Comparison of ENCODE assay signal across 9 mouse cellular contexts in the genomic region with DNA sequence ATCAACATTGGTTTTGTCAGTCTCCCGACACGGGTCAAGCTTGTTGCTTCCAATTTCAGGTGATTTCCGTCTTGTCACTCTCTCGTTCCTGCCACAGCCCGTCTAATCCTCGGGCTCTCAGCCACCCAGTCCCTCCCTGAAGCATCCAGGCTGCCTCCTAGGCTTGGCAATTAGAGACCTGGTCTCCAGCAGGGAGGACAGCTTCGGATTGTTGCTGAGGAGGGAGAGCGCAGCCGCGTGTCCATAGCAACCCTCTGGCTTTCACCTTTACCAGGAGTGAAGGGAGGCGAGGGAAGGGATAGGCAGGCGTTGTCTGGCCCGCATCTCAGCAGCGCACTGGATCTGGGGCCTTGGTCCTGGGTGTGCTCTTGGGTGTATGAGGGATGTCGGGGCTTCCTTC. TPM values are rescaled to one million over a fixed set of nuclear protein-coding genes. Genes with fewer than 3 reads are reported as not detected.
DNase-seq lines count a peak whose midpoint lies in the region; ATAC-seq and TF ChIP-seq lines count a peak whose summit lies in the region.
"Had no signal": no experiment of that assay in that cellular context is flagged by ENCODE, and none has a peak within 500 bp of the region (broad histone marks: within the 10 kb centered on the region; RNA-seq: fewer than 3 reads in every experiment).

No protein-coding gene starts in this region.

- DNase-seq in kidney, postnatal 36 days: no peak
- no peak for DNase-seq in thymus, adult 2 months
- no peak for DNase-seq in frontal cortex, adult 2 months (ENCODE audit: extremely low spot score in 1 of 2, low spot score in 1 of 2)

- H3K9me3 ChIP-seq in kidney, embryonic 16.5 days (ENCODE audit: low read length): peaks cover 2% of the 10 kb centered on the region; the same call in 1 of the 2 replicates
- peaks cover 2% of the 10 kb centered on the region for H3K9me3 ChIP-seq in forebrain, embryonic 12.5 days
- H3K9me3 ChIP-seq in intestine, embryonic 16.5 days (ENCODE audit: control insufficient read depth, low read length): 0 out of 2 replicates have a peak, but pooled peaks cover 2% of the 10 kb centered on the region
- 0 out of 2 replicates have a peak, but pooled peaks cover 1% of the 10 kb centered on the region for H3K9me3 ChIP-seq in neural tube, embryonic 15.5 days (replicated peaks)

- no peaks in the 10 kb centered on the region for H3K36me3 ChIP-seq in kidney, embryonic 16.5 days (ENCODE audit: insufficient read depth, low read length)
- H3K36me3 ChIP-seq in forebrain, embryonic 12.5 days (replicated peaks): no peaks in the 10 kb centered on the region
- H3K36me3 ChIP-seq in intestine, embryonic 16.5 days (ENCODE audit: control insufficient read depth, insufficient read depth, low read length): no peaks in the 10 kb centered on the region
- no peaks in the 10 kb centered on the region for H3K36me3 ChIP-seq in neural tube, embryonic 15.5 days
- no peaks in the 10 kb centered on the region for H3K36me3 ChIP-seq in thymus, adult 2 months (ENCODE audit: control insufficient read depth, insufficient read depth, low read length)

- peaks cover 3% of the 10 kb centered on the region; the same call in 1 of the 2 replicates for H3K27me3 ChIP-seq in kidney, embryonic 16.5 days (ENCODE audit: insufficient read depth, low read length)
- H3K27me3 ChIP-seq in forebrain, embryonic 12.5 days: peaks cover 15% of the 10 kb centered on the region
- peaks cover 13% of the 10 kb centered on the region; the same call in 1 of the 2 replicates for H3K27me3 ChIP-seq in intestine, embryonic 16.5 days (replicated peaks; ENCODE audit: control insufficient read depth, insufficient read depth, low read length)
- peaks cover 2% of the 10 kb centered on the region; the same call in 1 of the 2 replicates for H3K27me3 ChIP-seq in neural tube, embryonic 15.5 days (replicated peaks)
- no peaks in the 10 kb centered on the region; the same call in 1 of the 2 replicates for H3K27me3 ChIP-seq in thymus, adult 2 months (ENCODE audit: control insufficient read depth, insufficient read depth, low read length)

- no peak for TF ChIP-seq POLR2A in thymus, adult 2 months (IDR thresholded peaks at IDR 0.05; ENCODE audit: control insufficient read depth, extremely low read depth, insufficient read depth, low read length, poor library complexity)

- no peak for TF ChIP-seq CTCF in thymus, adult 2 months (IDR thresholded peaks at IDR 0.05; ENCODE audit: borderline replicate concordance, control insufficient read depth, extremely low read depth, insufficient read depth, low read length, poor library complexity)

- WGBS in kidney, embryonic 16.5 days: 19% methylated on average over 15 of the region's 15 CpGs
- WGBS in forebrain, embryonic 12.5 days: 7% methylated on average over 15 of the region's 15 CpGs
- 31% methylated on average over 15 of the region's 15 CpGs for WGBS in intestine, embryonic 16.5 days
- 23% methylated on average over 15 of the region's 15 CpGs for WGBS in neural tube, embryonic 15.5 days
- WGBS in thymus, adult 2 months: 55% methylated on average over 15 of the region's 15 CpGs

- 0 out of 2 replicates have a peak overlapping the region, but pooled peaks have one; percentile 5 for H3K9ac ChIP-seq in kidney, embryonic 16.5 days (replicated peaks; ENCODE audit: low read length)
- peak overlapping the region; percentile 18; the same call in 1 of the 2 replicates for H3K9ac ChIP-seq in forebrain, embryonic 12.5 days
- H3K9ac ChIP-seq in intestine, embryonic 16.5 days (ENCODE audit: low read depth, low read length): 0 out of 2 replicates have a peak overlapping the region, but pooled peaks have one; percentile 39
- H3K9ac ChIP-seq in neural tube, embryonic 15.5 days (replicated peaks): no peak overlapping the region; the same call in 1 of the 2 replicates
- H3K9ac ChIP-seq: liver, embryonic 14.5 days had no signal

- H3K4me3 ChIP-seq in kidney, embryonic 16.5 days (ENCODE audit: low read length): no peak overlapping the region
- H3K4me3 ChIP-seq in forebrain, embryonic 12.5 days (replicated peaks): peak overlapping the region; percentile 16; the same call in 1 of the 2 replicates
- H3K4me3 ChIP-seq in intestine, embryonic 16.5 days (ENCODE audit: low read length): no peak overlapping the region
- no peak overlapping the region for H3K4me3 ChIP-seq in neural tube, embryonic 15.5 days (replicated peaks)
- no peak overlapping the region for H3K4me3 ChIP-seq in thymus, adult 2 months (ENCODE audit: control insufficient read depth, insufficient read depth, low read length)

- H3K4me2 ChIP-seq in kidney, embryonic 16.5 days (replicated peaks; ENCODE audit: low read depth, low read length): peak overlapping the region; percentile 29
- H3K4me2 ChIP-seq in forebrain, embryonic 12.5 days: peak overlapping the region; percentile 49
- 0 out of 2 replicates have a peak overlapping the region, but pooled peaks have one; percentile 6 for H3K4me2 ChIP-seq in intestine, embryonic 16.5 days (ENCODE audit: low read depth, low read length)
- peak overlapping the region; percentile 42 for H3K4me2 ChIP-seq in neural tube, embryonic 15.5 days

- H3K27ac ChIP-seq in kidney, embryonic 16.5 days (ENCODE audit: low read length): no peak overlapping the region
- H3K27ac ChIP-seq in forebrain, embryonic 12.5 days: peak overlapping the region; percentile 47
- no peak overlapping the region for H3K27ac ChIP-seq in intestine, embryonic 16.5 days (ENCODE audit: low read length)
- no peak overlapping the region for H3K27ac ChIP-seq in neural tube, embryonic 15.5 days (replicated peaks)
- no peak overlapping the region for H3K27ac ChIP-seq in thymus, adult 2 months (ENCODE audit: control insufficient read depth, insufficient read depth, low read length)
- H3K27ac ChIP-seq: liver, embryonic 14.5 days had no signal

- H3K4me1 ChIP-seq in kidney, embryonic 16.5 days (ENCODE audit: insufficient read depth, low read length): peaks cover 5% of the 10 kb centered on the region; the same call in 1 of the 2 replicates
- peaks cover 14% of the 10 kb centered on the region for H3K4me1 ChIP-seq in forebrain, embryonic 12.5 days
- no peaks in the 10 kb centered on the region for H3K4me1 ChIP-seq in intestine, embryonic 16.5 days (ENCODE audit: control insufficient read depth, insufficient read depth, low read length)
- peaks cover 9% of the 10 kb centered on the region for H3K4me1 ChIP-seq in neural tube, embryonic 15.5 days
- no peaks in the 10 kb centered on the region for H3K4me1 ChIP-seq in thymus, adult 2 months (replicated peaks; ENCODE audit: control insufficient read depth, insufficient read depth, low read length)

- 0 out of 2 replicates have a peak, but pooled peaks have one; percentile 28 for ATAC-seq in kidney, embryonic 16.5 days (ENCODE audit: low FRiP score, low TSS enrichment)
- ATAC-seq in forebrain, embryonic 12.5 days (ENCODE audit: low FRiP score): peak; percentile 71
- no peak for ATAC-seq in intestine, embryonic 16.5 days
- ATAC-seq in neural tube, embryonic 15.5 days (ENCODE audit: low FRiP score): peak; percentile 72; the same call in 1 of the 2 replicates
- ATAC-seq in activated CD4-positive, CD25-positive, alpha-beta regulatory T cell, adult 4 months: no peak

RNA-seq across cellular contexts. Expression of a gene that starts 8.6 kb away (rescaled TPM):
- polyA plus RNA-seq in kidney, embryonic 16.5 days (2015; fragmentation: Nextera tagmentation; extraction: Ambion mirVana): 2.5 and 2.6 TPM in 2 replicates
- polyA plus RNA-seq in forebrain, embryonic 12.5 days (2016; fragmentation: Nextera tagmentation; extraction: Ambion mirVana): 2.0 and 2.3 TPM in 2 replicates
- polyA plus RNA-seq in intestine, embryonic 16.5 days (2015; fragmentation: Nextera tagmentation; extraction: Ambion mirVana): 3.8 and 4.1 TPM in 2 replicates
- 8.5 and 12.1 TPM in 2 replicates for polyA plus RNA-seq in neural tube, embryonic 15.5 days (2015; fragmentation: Nextera tagmentation; extraction: Ambion mirVana)
- polyA plus RNA-seq in thymus, adult 2 months (2012; rRNA removed): 1.6 and 2.4 TPM in 2 replicates
- not detected for polyA plus RNA-seq in activated CD4-positive, CD25-positive, alpha-beta regulatory T cell, adult 4 months (2017; shearing (Covaris generic))
- 11.4 and 15.8 TPM in 2 replicates for polyA plus RNA-seq in frontal cortex, adult 2 months (2012; rRNA removed)

RNA-seq across cellular contexts. Expression of a gene that starts 57.1 kb away (rescaled TPM):
- 56.1 and 59.3 TPM in 2 replicates for polyA plus RNA-seq in kidney, embryonic 16.5 days (2015; fragmentation: Nextera tagmentation; extraction: Ambion mirVana)
- 65.6 and 66.1 TPM in 2 replicates for polyA plus RNA-seq in forebrain, embryonic 12.5 days (2016; fragmentation: Nextera tagmentation; extraction: Ambion mirVana)
- polyA plus RNA-seq in intestine, embryonic 16.5 days (2015; fragmentation: Nextera tagmentation; extraction: Ambion mirVana): 72.2 and 77.0 TPM in 2 replicates
- polyA plus RNA-seq in neural tube, embryonic 15.5 days (2015; fragmentation: Nextera tagmentation; extraction: Ambion mirVana): 123 and 142 TPM in 2 replicates
- 20.0 and 22.6 TPM in 2 replicates for polyA plus RNA-seq in thymus, adult 2 months (2012; rRNA removed)
- 10 to 100 TPM; 31.4 to 41.9 TPM for polyA plus RNA-seq in activated CD4-positive, CD25-positive, alpha-beta regulatory T cell, adult 4 months (2017; shearing (Covaris generic))
- polyA plus RNA-seq in frontal cortex, adult 2 months (2012; rRNA removed): 69.0 and 76.7 TPM in 2 replicates

Comparison
In these comparisons a context has a peak if more than half of its experiments do, and no peak if none do; other contexts are left out.
1. ATAC-seq: peak in kidney, embryonic 16.5 days (single experiment), forebrain, embryonic 12.5 days (single experiment) and neural tube, embryonic 15.5 days (single experiment); none in intestine, embryonic 16.5 days (single experiment) and activated CD4-positive, CD25-positive, alpha-beta regulatory T cell, adult 4 months (single experiment).
2. Peak in every context shown above with its lines, with median percentiles within 50 percentile points of each other: H3K4me2 ChIP-seq.